Mouse (Mus musculus) erythroblast, embryonic 14.5 days (primary cell): ENCODE results near the gene Gnb2.

Experiments used
- GATA1 ChIP-seq: IDR thresholded peaks from 2 replicates; pipeline ENCODE4 v1.6.1; 2012; ENCODE audit warnings: low read length, inconsistent platforms, mixed read lengths
- TAL1 ChIP-seq: IDR thresholded peaks from 3 replicates; pipeline ENCODE4 v1.6.1; 2012; ENCODE audit warnings: low read length, inconsistent platforms, mixed read lengths

DNA sequence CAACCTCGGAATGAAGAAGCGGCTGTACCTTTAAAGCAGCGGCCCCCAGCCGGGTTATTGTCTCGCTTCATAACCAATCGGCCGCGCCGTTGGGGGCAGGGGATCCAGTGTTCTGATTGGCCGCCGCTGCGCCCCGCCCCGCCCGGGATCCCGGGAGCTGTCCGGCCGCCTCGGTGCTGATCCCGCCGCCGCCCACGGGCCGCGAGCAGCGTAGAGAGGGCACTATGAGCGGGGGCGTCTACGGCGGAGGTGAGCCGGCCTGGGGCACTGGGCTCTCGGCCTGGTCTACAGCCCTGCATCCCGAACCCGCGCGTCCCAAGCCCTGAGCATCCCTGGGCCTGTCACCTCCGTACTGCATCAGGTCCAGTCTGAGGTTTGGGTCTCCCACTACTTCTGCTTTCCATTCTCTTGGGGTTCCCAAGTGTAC is 20.1 kb upstream of the Gnb2 start, which contains the start of gene Actl6b:
- no peak for TF ChIP-seq GATA1
- TF ChIP-seq TAL1: no peak
